Mouse (Mus musculus) thymus, postnatal 0 days (tissue): ENCODE data around the gene Dand5. TPM values are rescaled to one million over a fixed set of nuclear protein-coding genes. Genes with fewer than 3 reads are reported as not detected.
"Not testable (repeated sequence)": the region's sequence is repeated elsewhere in the genome, so short reads cannot be mapped to it uniquely, and the experiment has no call there.

Experiments used
- DNase-seq: peaks from one replicate; pipeline ENCODE4 v3.0.0-alpha.2; 2015; ENCODE audit warnings: low spot score
- polyA plus RNA-seq: library from polyadenylated mRNA; unstranded; fragments of >200 nt; fragmentation: Nextera tagmentation; extraction: Ambion mirVana; gene quantifications from 2 replicates; pipeline ENCODE4 v1.2.1, GENCODE M21; 2015

Gene Dand5
- polyA plus RNA-seq, 1 experiment from 2014 or later, result 4.4 TPM

- no peak for DNase-seq
Observed at GRCm38 (mm10) chr8:84834866-84835855, 12.5 kb upstream of the Dand5 start.

GRCm38 (mm10) chr8:84834002-84834865 lies 11.6 kb upstream of the Dand5 start:
- DNase-seq, result no peak

GRCm38 (mm10) chr8:84832759-84833742 lies 10.4 kb upstream of the Dand5 start:
- no peak for DNase-seq

GRCm38 (mm10) chr8:84832034-84832717 lies 9.6 kb upstream of the Dand5 start:
- peak; percentile 86 for DNase-seq

GRCm38 (mm10) chr8:84831490-84831889 lies 8.9 kb upstream of the Dand5 start, which contains the start of gene Gadd45gip1:
Gadd45gip1 (plus strand) TSS chr8:84831522.
- DNase-seq, result peak; percentile 24

- DNase-seq, result not testable (repeated sequence)
Observed at GRCm38 (mm10) chr8:84826518-84826917, 3.9 kb upstream of the Dand5 start.

GRCm38 (mm10) chr8:84825636-84826035 lies 3.0 kb upstream of the Dand5 start:
- DNase-seq, result peak; percentile 59

GRCm38 (mm10) chr8:84823653-84824052 lies 1.0 kb upstream of the Dand5 start:
- DNase-seq, result peak; percentile 85

- DNase-seq, result no peak
Observed at GRCm38 (mm10) chr8:84816117-84816516, 6.5 kb downstream of the Dand5 start.

GRCm38 (mm10) chr8:84815547-84815946 lies 7.1 kb downstream of the Dand5 start:
- peak; percentile 89 for DNase-seq

- DNase-seq, result no peak
Observed at GRCm38 (mm10) chr8:84814555-84815441, 7.8 kb downstream of the Dand5 start.

GRCm38 (mm10) chr8:84814240-84814554 lies 8.4 kb downstream of the Dand5 start:
- DNase-seq, result no peak

- no peak for DNase-seq
Observed at GRCm38 (mm10) chr8:84813830-84814229, 8.8 kb downstream of the Dand5 start.

GRCm38 (mm10) chr8:84813059-84813458 lies 9.6 kb downstream of the Dand5 start:
- peak; percentile 84 for DNase-seq

- DNase-seq, result no peak
Observed at GRCm38 (mm10) chr8:84811303-84811702, 11.3 kb downstream of the Dand5 start.

- DNase-seq, result peak; percentile 79
Observed at GRCm38 (mm10) chr8:84810896-84811295, 11.7 kb downstream of the Dand5 start.

- no peak for DNase-seq
Observed at GRCm38 (mm10) chr8:84809941-84810280, 12.7 kb downstream of the Dand5 start.

- DNase-seq, result no peak
Observed at GRCm38 (mm10) chr8:84809109-84809940, 13.3 kb downstream of the Dand5 start.
